Mouse (Mus musculus) gastrocnemius, adult 8-10 months (tissue): ENCODE results near the gene Usp37. TPM values are rescaled to one million over a fixed set of nuclear protein-coding genes. Genes with fewer than 3 reads are reported as not detected.

Source experiments
- microRNA-seq: library from miRNA; unstranded; fragments of <30 nt; microRNA quantifications from one replicate; pipeline ENCODE4 v1.2.0, GENCODE M21; 2022
- total RNA-seq, 4 experiments: library from RNA; stranded (reverse); gene quantifications; 2 replicates each; pipeline ENCODE4 v1.2.4; 2022

The Usp37 gene
- total RNA-seq, 4 experiments from 2014 or later: 6.4 to 11.0 (median 7.2) TPM

Small RNAs within 50 kb of the gene (microRNA-seq; reads per million reads assigned to microRNA genes)
- not detected for gene Gm25035
- 30,574 reads per million, percentile 96 among the genes with 10 or more reads in this experiment for gene Mir26b

Other genes starting within 250 kb of the Usp37 start
- 10 to 100 TPM; 31.3 to 38.1 (median 32.9) TPM for gene Tmbim1, start 238.7 kb downstream of the Usp37 start, total RNA-seq
- gene Catip, start 182.2 kb downstream of the Usp37 start, total RNA-seq: under 1 TPM in 3 of 4 experiments, not detected in 1; 0.21 to 0.44 (median 0.36) TPM
- 1 to 10 TPM; 2.1 to 6.5 (median 5.1) TPM for gene Slc11a1, start 169.1 kb downstream of the Usp37 start, total RNA-seq
- 100 to 1,000 TPM; 105 to 110 (median 107) TPM for gene Ctdsp1, start 152.8 kb downstream of the Usp37 start, total RNA-seq
- not detected for gene Vil1, start 134.9 kb downstream of the Usp37 start, total RNA-seq
- 10 to 100 TPM; 10.7 to 15.0 (median 11.6) TPM for gene Cnot9, start 38.2 kb downstream of the Usp37 start, total RNA-seq
- 100 to 1,000 TPM in 2 of 4 experiments, 10 to 100 TPM in 2; 89.2 to 107 (median 97.0) TPM for gene Plcd4, start 1.4 kb downstream of the Usp37 start, total RNA-seq
- gene Zfp142, start 44.0 kb upstream of the Usp37 start, total RNA-seq: 1 to 10 TPM; 5.4 to 9.1 (median 6.6) TPM
- gene Bcs1l, start 44.0 kb upstream of the Usp37 start, total RNA-seq: 10 to 100 TPM; 19.7 to 21.8 (median 20.9) TPM
- 10 to 100 TPM; 14.4 to 18.1 (median 16.4) TPM for gene Rnf25, start 57.1 kb upstream of the Usp37 start, total RNA-seq
- gene Stk36, start 57.2 kb upstream of the Usp37 start, total RNA-seq: under 1 TPM; 0.11 to 0.49 (median 0.27) TPM
- gene Ttll4, start 117.5 kb upstream of the Usp37 start, total RNA-seq: 10 to 100 TPM in 3 of 4 experiments, 1 to 10 TPM in 1; 9.2 to 18.3 (median 11.4) TPM
- gene Cyp27a1, start 169.3 kb upstream of the Usp37 start, total RNA-seq: 10 to 100 TPM; 44.3 to 72.8 (median 67.1) TPM
- gene Prkag3, start 204.9 kb upstream of the Usp37 start, total RNA-seq: 100 to 1,000 TPM in 3 of 4 experiments, 10 to 100 TPM in 1; 76.0 to 167 (median 125) TPM
- under 1 TPM in 3 of 4 experiments, not detected in 1; 0.27 to 0.72 (median 0.48) TPM for gene Wnt6, start 227.6 kb upstream of the Usp37 start, total RNA-seq
- gene Wnt10a, start 247.2 kb upstream of the Usp37 start, total RNA-seq: under 1 TPM in 1 of 4 experiments, not detected in 3; 0.16 TPM